Mouse (Mus musculus) frontal cortex, postnatal 25 days (tissue): ENCODE measurements around the gene Unc13a.

ENCODE experiments used
- DNase-seq, 2 experiments: peaks; one replicate each; pipeline ENCODE4 v3.0.0; 2022; ENCODE audit warnings: low spot score in 2 of 2

The Unc13a gene

GRCm38 (mm10) chr8:71626753-71627152 is 44.8 kb downstream of the Unc13a start:
- no peak for DNase-seq

- no peak for DNase-seq
Measured at GRCm38 (mm10) chr8:71625088-71625487, 46.5 kb downstream of the Unc13a start.

GRCm38 (mm10) chr8:71619786-71620185 is 51.8 kb downstream of the Unc13a start:
- DNase-seq, result no peak

GRCm38 (mm10) chr8:71613418-71613817 is 58.1 kb downstream of the Unc13a start:
- no peak for DNase-seq

GRCm38 (mm10) chr8:71612141-71612540 is 59.4 kb downstream of the Unc13a start:
- no peak for DNase-seq

- DNase-seq, result peak; percentile 90 to 93
Measured at GRCm38 (mm10) chr8:71610822-71611651, 60.5 kb downstream of the Unc13a start, which contains the start of gene Colgalt1. Colgalt1 (plus strand) TSS chr8:71610998.

- no peak for DNase-seq
Measured at GRCm38 (mm10) chr8:71604021-71604420, 67.5 kb downstream of the Unc13a start.

GRCm38 (mm10) chr8:71602666-71603334 is 68.8 kb downstream of the Unc13a start:
- no peak for DNase-seq

- no peak for DNase-seq
Measured at GRCm38 (mm10) chr8:71601939-71602665, 69.5 kb downstream of the Unc13a start.

GRCm38 (mm10) chr8:71598841-71599240 is 72.7 kb downstream of the Unc13a start:
- DNase-seq, result no peak

- DNase-seq, result no peak
Measured at GRCm38 (mm10) chr8:71598375-71598774, 73.2 kb downstream of the Unc13a start.

- DNase-seq, result no peak
Measured at GRCm38 (mm10) chr8:71597451-71597850, 74.1 kb downstream of the Unc13a start, which contains the start of gene Fam129c. Fam129c (plus strand) TSS chr8:71597648.

- no peak for DNase-seq
Measured at GRCm38 (mm10) chr8:71596798-71597197, 74.8 kb downstream of the Unc13a start.

- no peak for DNase-seq
Measured at GRCm38 (mm10) chr8:71596384-71596783, 75.2 kb downstream of the Unc13a start.

GRCm38 (mm10) chr8:71595862-71596261 is 75.7 kb downstream of the Unc13a start:
- DNase-seq, result peak; percentile 82 to 86

- no peak for DNase-seq
Measured at GRCm38 (mm10) chr8:71594324-71594722, 77.2 kb downstream of the Unc13a start.

GRCm38 (mm10) chr8:71593556-71594323 is 77.8 kb downstream of the Unc13a start:
- no peak for DNase-seq

- DNase-seq, result peak; percentile 81 to 85
Measured at GRCm38 (mm10) chr8:71592374-71593170, 79.0 kb downstream of the Unc13a start.

- peak; percentile 93 to 95 for DNase-seq
Measured at GRCm38 (mm10) chr8:71591471-71592373, 79.8 kb downstream of the Unc13a start, which contains the start of gene Pgls. Pgls (plus strand) TSS chr8:71592176.
